Mouse (Mus musculus): Measurements from ENCODE around the gene Tmeff1.

The Tmeff1 gene

DNA sequence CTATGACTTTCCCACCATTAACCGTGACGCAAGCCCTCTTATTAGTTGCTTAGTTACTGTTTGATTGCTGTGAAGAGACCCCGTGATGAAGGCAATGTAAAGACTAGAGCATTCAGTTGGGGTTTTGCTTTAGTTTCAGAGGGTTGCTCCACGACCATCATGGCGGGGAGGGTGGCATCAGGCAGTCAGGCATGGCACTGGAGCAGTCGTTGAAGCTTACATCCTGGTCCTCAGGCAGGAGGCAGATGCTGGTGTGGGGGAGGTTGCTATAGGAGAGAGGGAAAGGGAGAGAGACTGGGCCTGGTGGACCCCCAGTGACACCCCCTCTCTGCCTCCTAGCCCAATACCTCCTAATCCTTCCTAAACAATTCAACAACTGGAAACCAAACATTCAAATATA is 35.1 kb downstream of the Tmeff1 start:
- no peak for DNase-seq (ENCODE audit: low spot score in 2 of 2)

DNA sequence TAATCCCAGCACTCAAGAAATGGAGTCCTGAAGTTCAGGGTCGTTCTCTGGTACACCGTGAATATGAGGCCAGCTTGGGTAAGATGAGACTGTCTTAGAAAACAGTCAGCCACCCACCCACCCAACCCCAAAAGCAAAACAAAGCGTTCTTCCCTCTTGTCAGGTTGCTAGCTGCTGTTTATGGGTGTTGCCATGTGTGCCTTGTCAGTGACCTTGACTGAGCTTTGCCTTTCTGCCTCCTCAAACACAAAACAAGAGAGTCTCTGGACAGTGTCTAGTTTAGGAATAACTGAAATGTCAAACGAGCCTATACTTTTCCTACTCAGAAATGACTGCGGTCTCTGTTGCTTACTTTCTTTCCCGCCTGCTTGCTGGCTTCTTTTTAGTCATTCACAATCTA is 37.3 kb downstream of the Tmeff1 start:
- no peak for DNase-seq (ENCODE audit: low spot score in 2 of 2)

DNA sequence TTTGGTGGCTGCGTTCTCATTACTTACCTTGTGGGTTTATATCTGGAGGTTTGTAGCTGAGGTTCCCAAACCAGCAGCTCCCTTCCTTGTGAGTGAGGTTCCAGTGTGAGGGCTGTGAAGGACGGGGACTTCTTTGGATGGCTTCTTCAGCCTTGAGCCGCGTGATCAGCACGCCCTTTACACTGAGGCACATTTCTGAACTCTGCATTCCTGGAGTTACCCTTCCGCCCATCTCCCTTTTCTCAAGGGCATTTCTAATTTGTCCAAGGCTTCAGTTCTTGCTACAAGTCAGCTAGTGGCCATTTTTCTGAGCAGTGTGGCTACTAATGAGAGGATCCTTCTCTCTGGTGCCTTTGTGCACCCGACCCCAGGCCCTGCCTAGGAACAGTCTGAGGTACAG is 38.0 kb downstream of the Tmeff1 start:
- no peak for DNase-seq (ENCODE audit: low spot score in 2 of 2)

DNA sequence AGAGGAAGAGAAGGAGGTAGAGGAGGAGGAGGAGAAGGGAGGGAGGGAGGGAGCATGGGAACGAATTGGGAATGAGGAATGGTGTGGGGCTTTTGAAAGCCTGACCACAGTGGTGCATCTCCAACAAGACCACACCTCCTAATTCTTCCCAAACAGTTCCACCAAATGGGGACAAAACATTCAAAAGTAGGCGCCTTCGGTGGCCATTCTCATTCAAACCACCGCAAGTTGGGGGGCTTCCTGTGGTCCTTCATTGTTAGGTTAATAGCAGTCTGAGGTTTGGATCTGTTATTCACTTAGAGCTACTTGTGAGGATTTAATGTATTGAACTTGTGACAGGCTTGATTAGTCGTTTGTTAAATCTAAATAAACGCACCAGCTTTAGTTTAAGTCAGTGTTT is 40.0 kb downstream of the Tmeff1 start:
- DNase-seq (ENCODE audit: low spot score in 2 of 2): no peak

DNA sequence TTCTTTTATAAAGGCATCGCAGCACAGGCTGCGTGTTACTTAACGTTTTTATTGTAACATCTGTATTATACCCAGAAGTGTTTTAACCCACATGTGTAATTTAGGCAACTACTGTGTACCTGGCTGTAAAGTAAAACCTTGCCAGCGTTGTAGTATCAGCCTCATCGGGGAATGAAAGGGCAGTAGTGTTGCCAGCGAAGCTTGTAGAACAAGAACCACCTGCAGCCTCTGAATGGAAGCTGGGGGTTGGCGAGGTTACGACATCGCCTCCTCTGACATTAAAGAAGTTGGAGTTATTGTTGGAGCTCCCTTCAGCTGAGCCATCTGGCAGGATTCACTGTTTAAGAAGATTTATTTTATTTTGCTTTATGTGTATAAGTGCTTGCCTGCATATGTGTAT is 40.9 kb downstream of the Tmeff1 start:
- no peak for DNase-seq (ENCODE audit: low spot score in 2 of 2)

DNA sequence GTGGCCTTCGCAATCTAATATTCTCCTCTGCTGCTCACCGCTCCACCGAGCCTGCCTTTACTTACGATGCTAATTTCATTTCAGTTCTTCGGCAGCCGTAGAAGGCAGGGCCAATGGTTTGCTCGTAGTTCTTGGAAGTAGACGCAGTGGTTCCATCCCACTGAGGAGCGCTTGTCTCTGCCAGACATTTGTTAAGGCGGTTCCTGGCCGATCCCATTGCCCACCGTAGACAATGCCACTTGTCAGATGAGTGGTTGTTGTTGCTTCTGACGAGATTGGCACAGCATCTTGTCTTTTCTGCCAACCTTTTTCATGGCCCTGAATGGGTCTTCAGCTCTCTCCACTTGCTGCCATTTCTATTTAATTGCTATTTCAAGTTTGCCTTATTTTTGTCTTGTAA is 44.5 kb downstream of the Tmeff1 start:
- DNase-seq (ENCODE audit: low spot score in 2 of 2): no peak

DNA sequence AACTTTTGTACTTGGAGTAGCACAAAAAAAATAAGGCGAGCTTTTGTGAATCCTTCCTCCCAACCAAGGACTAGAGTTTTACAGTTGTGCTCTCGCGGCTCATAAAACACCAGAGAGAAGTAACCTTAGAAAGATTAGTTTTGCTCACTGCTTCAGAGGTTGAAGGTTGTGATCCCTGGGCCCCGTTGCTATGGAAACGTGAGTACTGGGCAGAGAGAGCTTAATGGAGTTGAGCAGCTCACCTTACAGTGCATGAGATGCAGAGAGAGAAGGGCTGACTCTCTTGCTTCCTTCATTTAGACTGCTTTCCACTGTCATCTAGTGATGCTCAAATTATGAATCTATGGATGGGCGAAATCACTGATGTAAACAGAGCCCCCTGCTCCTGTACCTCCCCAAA is 48.6 kb downstream of the Tmeff1 start:
- no peak for DNase-seq (ENCODE audit: low spot score in 2 of 2)

DNA sequence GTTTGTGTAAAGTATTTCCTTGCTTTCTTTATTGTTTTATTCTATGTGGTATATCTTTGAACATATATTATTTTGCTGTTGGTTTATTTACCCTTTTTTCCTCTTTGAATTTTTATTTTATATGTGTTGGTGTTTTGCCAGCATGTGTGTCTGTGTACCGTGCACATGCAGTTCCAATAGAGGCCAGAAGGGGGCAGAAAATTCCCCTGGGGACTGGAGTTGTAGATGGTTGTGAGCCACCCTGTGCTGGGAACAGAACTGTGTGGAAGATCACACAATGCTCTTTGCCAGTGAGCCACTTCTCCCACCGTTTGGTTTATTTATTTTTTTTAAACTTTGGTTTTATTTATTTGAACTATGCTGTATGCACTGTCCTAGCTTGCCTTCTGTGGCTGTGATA is 49.1 kb downstream of the Tmeff1 start:
- no peak for DNase-seq (ENCODE audit: low spot score in 2 of 2)

DNA sequence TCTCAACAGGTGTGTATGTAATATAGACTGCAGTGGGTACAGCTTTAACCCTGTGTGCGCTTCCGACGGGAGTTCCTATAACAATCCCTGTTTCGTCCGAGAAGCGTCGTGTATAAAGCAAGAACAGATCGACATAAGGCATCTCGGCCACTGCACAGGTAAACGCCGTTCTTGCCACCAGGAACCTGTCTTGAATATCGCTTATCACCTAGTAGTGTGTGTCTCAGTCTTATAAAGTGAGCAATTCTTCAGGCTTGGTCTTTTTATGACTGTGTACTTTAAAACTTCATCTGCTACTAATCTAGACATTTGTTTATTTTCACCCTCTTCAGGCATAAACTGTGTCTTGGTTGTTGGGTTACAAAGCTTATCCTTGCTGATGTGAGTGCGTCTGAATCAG is 51.9 kb downstream of the Tmeff1 start:
- no peak for DNase-seq (ENCODE audit: low spot score in 2 of 2)

DNA sequence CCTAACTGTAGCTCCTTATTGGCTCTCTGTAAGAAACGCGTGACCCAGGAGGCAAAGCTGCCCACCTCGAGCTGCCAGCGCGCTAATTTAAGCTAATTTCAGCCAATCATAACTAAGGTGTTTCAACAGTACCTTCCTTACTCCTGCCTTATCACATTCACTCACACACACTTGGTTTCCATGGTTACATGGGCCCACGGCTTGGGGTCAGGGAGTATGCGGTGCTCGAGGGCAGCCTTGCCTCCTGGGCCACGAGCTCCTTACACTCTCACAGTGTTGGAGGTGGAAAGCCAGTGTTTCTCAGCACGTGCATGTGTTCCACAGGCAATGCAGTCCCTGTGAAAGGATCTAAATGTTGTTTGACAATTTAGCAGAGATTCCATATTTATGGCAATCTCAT is 53.2 kb downstream of the Tmeff1 start:
- peak in 1 of 2 experiments; percentile 39 for DNase-seq (ENCODE audit: low spot score in 2 of 2)

DNA sequence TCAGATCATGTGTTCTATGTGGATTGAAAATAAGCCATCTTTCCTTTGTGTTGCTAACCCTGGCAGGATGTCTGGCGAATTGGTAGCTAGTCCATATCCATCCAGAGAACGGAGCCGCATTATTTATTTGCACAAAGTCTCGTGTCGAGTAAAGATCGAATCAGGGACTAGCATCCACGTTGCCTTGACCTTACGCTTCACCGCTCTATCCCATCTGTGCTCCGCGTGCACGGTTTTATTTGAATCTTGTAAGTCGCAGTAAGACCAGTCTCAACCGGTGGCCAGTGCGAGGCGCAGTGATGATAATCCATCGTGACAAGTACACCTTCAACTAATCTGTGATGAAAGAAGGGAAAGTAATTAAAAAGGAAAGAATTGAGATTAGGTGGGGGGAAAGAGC is 54.5 kb downstream of the Tmeff1 start:
- DNase-seq (ENCODE audit: low spot score in 2 of 2): no peak

DNA sequence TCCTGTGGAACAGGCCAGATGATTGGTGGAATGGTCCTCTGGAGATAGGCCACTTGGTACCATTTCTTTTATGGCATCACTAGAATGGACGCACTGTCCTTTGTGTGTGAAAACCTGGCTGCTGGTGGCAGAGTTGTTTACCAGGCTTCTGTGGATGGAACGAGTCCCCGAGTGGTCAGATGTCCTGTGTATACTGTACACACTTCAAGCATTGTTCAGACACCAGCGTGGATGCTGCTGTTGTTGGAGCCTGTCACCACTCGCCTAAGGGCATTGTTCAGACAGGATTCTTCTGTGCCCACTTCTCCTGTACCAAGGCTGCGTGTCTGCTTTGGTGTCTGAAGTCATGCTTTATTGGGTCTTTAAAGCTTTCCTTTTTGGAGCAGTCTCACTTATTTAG is 58.8 kb downstream of the Tmeff1 start:
- no peak for DNase-seq (ENCODE audit: low spot score in 2 of 2)

DNA sequence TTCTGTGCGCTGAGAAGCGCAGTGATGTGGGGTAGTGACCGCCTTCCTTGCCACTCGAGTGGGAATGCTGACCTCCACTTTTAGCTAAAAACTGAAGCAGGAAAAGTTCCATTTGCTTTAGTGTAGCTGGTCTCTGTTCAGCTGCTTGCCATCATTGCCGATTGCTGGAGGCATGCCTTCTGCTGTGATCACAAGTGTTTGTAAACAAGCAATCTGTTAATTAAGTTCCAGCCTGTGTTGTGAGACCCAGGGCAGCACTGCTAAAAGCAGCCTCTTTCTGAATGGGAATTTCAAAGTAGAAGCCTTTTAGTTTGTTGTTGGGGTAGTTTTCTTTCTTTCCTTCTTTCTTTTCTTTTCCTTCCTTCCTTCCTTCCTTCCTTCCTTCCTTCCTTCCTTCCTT is 61.2 kb downstream of the Tmeff1 start:
- DNase-seq (ENCODE audit: low spot score in 2 of 2): no peak

DNA sequence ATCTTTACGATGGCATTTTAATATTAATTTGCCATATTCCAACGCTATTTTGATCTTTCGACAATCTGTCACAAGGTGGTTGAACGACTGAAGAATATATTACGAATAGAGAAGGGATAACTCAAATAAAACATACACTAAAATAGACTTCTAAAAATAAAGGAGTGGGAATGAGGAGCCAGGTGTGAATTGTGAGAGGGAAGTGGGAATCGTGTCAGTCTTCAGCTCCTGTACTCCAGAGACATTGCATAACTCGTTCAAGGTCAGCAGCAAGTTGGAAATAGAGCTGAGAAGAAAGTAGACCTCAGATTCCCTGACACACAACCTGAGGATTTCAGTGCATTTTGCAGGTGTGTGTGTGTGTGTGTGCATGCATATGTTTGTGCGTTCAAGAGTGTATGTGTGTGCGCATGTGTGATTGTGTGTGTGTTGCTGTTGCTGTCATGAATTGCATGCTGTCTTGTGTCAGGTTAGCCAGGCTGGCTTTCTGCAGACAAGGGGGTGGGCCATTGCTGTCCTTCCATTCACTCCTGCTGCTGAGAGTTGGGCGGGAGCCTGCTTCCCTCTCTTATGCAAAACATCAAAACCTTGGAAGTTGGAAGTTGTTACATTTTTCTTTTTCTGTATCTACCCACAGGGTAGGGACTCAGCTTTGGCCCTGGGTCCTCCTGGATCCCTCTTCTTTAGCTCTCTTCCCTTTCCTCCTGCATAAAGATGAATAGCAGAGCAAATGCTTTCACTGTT is 65.8 kb downstream of the Tmeff1 start:
- no peak for DNase-seq (ENCODE audit: low spot score in 2 of 2)

DNA sequence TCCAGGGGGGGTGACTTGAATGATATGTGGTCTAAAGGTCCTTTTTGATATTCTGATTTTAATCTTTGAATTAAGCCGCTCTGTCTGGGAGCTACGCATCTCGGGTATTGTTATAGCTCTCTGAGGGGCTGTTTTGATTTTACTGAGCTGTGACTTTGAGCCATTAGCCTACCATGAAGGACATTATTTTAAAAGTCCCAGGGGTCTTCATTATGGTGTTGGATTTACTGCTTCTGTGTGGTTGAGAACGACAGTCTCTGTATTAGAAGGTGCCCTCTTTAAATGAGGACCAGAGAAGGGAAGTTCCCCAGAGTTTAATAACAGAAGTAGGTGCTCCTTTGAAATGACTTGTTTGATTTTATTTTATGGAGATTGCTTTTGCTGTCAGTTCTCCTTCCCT is 69.1 kb downstream of the Tmeff1 start:
- no peak for DNase-seq (ENCODE audit: low spot score in 2 of 2)

DNA sequence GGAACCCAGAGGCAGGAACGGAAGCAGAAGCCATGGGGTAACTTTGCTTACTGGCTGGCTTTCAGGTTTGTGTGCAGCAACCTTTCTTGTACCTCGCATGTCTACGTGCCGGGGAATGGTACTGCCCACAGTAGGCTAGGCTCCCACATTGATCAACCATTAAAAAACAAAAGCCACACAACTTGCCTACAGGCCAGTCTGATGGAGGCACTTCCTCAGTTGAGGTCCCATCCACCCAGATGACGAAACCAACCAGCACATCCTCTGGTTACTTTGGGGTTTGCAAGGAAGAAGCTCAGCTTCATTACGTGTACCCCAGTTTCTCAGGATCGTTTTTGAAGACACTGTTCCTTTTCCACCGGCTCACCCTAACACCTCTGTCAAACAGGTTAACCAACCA is 71.6 kb downstream of the Tmeff1 start:
- DNase-seq (ENCODE audit: low spot score in 2 of 2): no peak

DNA sequence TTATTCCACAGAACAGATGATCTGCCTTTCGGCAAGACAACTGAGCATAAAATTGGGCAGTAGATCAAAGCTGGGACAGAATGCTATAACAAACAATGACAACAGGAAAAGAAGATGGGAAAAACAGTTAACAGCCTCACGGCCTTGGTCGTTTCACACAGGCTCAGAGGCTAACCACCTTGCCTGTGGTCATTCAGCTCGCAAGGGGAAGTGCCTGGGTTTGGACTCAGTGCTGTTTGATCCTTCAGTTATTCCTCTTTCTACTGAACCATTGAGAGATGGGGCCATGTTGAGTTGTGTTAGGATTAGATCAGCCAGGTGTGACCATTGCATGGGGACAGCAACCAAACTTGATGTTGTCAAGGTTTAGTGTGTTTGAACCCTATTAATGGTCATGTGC is 75.2 kb downstream of the Tmeff1 start:
- DNase-seq (ENCODE audit: low spot score in 2 of 2): no peak

DNA sequence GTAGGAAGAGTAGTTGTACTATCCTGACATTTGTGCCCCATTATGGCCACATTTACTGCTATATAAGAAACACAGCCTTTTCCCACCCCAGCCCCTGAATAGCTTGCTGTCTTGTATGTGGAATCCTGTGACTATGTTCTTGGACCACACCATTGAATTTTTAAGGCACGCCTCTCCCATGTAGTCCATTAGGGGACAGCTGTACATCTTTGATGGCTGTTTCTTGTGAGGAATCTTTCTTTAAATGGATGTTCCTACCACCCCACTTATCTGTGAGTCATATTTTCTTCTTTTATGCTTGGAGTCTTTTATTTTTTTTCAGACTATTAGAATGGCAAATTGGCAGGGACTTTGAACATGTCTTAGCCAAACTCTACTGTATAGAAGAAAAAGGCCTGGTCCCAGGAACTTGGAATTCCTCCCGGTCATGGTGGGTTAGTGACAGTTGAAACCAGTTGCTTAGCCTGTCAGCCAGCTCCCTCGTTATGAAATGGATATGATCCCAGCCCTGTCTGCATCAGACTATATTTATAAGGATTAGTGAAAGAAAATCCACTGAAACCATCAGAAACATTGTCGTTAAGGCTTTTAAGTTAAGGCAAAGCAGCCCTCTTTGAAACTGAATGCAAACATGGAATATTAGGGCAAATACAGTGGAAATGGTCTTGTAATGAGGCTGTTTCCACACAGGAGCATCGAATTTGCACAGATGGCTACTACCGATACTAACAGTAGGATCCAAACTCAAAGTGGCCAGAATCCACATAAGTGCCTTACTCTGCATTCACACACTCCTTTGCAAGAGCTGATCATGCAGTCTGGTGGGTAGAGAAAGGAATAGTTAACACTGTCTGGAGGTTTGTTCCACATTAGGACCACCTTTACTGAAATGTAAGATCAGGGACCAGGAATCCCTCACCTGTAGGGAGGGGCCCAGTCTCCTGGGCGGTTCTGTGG is 75.9 kb downstream of the Tmeff1 start:
- DNase-seq (ENCODE audit: low spot score in 2 of 2): no peak

DNA sequence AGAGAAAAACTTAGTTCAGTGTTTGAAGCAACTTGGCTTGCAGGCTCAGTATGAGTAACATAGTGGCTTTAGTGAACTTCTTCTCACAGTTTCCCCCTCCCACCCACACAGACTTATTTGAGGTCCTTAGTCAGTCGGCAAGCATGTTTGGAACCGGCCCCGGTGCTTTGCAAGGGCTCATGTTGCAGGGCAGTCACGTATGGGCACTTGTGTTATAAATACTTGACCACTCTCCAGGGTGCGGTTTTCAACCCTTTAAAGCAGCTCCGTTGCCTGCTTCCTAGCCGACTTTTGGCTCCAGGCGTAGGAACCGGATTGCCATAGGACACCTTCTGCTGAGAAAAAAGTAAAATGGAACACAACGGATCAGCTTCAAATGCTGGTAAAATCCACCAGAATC is 78.3 kb downstream of the Tmeff1 start, which contains the start of gene Cavin4:
Gene Cavin4 (plus strand): TSS at position 244 of the 400 bp plus-strand sequence.
- no peak for DNase-seq (ENCODE audit: low spot score in 2 of 2)

DNA sequence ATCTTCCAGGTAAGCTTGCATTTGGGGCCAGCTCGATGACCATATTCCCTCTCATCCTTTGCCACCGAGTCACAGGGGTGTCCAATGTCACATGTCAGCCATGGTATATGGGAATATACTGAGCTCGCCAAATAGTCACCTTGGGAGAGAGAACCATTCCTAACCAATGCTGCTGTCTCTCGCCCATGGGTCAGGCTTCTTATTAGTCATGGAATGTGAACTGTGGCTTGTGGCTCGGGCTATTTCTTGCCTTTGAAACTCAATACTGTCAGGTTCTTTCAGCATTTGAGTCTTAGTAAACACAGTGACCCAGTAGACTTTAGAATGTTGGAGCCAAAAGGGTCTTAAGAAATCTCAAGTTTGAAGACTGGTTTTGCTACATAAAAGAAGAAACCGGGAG is 79.0 kb downstream of the Tmeff1 start:
- no peak for DNase-seq (ENCODE audit: low spot score in 2 of 2)

DNA sequence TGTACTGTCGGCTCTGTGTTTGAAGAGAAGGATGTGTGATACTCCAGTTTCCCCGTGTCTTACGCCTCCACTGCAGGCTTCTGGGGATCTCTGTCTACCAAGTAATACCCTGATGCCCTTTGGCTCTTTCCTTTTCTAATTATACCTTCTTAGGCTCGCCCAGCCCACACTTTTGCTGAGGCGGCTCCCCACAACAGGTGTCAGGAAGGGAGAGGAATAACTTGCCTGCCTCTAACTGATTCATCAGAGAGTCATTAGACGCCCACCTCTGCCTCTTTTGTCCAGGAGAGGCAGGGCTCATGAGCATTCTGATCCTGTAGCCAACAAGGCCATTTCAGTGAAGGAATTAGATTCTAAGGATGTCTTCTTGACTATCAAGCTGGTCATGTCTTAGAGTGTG is 82.3 kb downstream of the Tmeff1 start:
- no peak for DNase-seq (ENCODE audit: low spot score in 2 of 2)

DNA sequence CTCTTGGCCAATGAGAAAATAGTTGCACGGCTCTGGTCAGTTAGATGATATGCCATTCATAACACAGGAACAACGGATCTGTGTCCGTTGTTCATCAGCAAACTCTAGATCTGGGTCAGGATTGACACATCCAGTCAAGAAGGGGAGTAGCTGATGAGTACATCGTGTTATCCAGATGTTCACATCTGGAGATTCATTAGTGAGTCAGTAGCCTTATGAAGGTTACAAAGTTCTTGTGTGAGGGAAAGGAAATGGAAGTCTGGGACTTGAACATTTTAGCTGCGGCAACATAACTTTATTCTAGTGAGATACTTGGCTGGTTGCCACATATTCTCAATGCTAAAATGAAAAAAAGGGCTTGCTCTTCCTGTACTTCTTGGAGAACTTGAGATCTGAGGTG is 87.9 kb downstream of the Tmeff1 start:
- no peak for DNase-seq (ENCODE audit: low spot score in 2 of 2)

DNA sequence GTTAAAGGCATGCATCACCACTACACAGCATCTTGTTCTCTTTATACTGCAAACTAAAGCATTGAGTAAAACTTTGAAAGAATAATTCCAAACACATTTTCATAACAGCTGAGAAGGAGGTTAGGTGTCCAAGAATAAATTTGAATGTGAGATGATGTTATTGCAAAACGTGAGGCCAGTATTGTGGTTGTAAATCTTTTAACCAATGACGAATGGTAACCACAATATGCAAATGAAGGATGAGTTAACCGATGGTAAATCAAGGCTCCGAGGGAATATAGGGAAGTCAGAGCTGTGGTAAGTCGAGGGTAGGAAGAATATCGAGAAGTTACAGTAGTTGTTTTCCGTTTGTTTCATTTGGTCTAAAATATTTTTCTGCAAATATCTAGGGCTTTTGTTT is 89.4 kb downstream of the Tmeff1 start:
- no peak for DNase-seq (ENCODE audit: low spot score in 2 of 2)

Measured in urinary bladder, postnatal 4 days (tissue).